Comparison of ENCODE assay signal across 15 mouse cellular contexts in genomic region chr14:77370521-77370920, GRCm38 (mm10).
"Had no signal": no experiment of that assay in that cellular context is flagged by ENCODE, and none has a peak within 500 bp of the region (broad histone marks: within the 10 kb centered on the region; RNA-seq: fewer than 3 reads in every experiment).

No protein-coding gene starts in this region.

- H3K9ac ChIP-seq: neural tube, embryonic 15.5 days; stomach, embryonic 15.5 days had no signal

- H3K27ac ChIP-seq: neural tube, embryonic 15.5 days; stomach, embryonic 15.5 days; stomach, postnatal 0 days had no signal

- H3K4me3 ChIP-seq: neural tube, embryonic 15.5 days; stomach, embryonic 15.5 days had no signal

- H3K4me2 ChIP-seq: neural tube, embryonic 15.5 days; stomach, embryonic 15.5 days had no signal

- DNase-seq: retina, postnatal 1 day; right cerebral cortex, adult 18-20 months; right cerebral cortex, postnatal 14 days; right cerebral cortex, postnatal 25 days; right cerebral cortex, postnatal 4 days; spleen, adult 18-20 months; thymus, adult 18-20 months; thymus, adult 2 months; thymus, postnatal 14 days; thymus, postnatal 25 days; thymus, postnatal 36 days; thymus, postnatal 4 days had no signal

- H3K36me3 ChIP-seq: neural tube, embryonic 15.5 days; stomach, embryonic 15.5 days had no signal

- H3K9me3 ChIP-seq: neural tube, embryonic 15.5 days; stomach, embryonic 15.5 days had no signal

- H3K27me3 ChIP-seq: neural tube, embryonic 15.5 days; stomach, embryonic 15.5 days had no signal
